Mouse (Mus musculus): ENCODE measurements around the gene Siae.

Siae gene

DNA sequence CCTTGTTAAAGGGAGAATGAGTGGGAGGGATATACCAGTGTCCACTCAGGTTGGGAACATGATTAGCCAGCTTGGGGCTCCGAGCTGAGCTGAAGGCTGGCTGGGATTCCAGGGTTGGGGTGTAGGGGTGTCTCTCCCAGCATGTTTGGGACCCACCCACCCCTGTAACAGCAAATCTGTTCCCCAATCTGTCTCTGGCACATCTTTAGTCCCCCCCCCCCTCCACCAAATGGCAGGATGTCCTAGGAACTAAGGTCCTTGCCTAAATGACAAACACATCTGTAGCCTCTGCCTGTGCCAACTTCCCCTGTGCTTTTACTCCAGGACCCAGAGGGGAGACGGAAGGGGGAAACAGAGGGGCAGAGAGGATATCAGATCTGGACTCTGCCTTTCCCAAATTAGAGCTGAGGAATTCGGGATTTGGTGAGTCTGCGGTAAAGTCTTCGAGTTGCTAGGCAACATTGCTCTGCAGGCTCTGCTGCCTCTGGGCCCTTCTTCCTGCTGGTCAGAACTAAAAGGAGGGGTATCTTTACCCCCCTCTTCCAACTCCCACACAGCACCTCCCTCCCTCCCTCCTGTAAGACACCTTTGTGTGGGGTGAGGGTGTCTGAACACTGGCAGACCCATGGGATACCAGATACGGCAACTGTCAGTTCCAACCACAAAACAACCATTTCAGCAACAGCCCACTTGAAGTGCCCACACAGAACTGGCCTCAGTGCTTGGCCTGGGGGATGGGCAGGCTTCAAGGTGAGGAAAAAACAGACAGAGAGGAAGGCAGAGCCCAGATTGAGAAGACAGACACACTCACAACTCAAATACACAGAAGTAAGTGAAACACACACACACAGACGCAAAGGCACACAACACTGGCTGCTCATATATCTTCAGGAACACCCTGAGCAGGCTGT lies at the start of gene Siae:
Gene Siae (plus strand): TSS at position 861 of the 911 bp plus-strand sequence.
- no peak for DNase-seq (ENCODE audit: low read depth)

DNA sequence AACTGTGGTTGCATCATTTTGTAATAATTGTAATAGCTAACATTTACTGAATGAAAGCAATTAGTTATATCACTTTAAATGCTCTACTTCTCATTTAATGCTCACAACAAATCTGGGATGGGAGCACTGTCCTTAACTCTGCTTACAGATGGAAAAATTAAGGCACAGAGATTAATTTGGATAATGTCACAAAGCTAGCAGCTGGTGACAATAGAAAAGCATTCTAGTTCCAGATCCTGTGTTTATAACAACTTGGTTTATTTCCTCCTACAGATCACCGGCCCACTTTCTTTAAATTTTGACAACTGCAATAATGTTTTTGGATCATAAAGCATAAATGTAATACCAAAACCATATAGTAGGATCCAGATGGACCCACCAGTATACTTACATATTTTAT lies 49.5 kb upstream of the Siae start:
- no peak for DNase-seq (ENCODE audit: low read depth)

DNA sequence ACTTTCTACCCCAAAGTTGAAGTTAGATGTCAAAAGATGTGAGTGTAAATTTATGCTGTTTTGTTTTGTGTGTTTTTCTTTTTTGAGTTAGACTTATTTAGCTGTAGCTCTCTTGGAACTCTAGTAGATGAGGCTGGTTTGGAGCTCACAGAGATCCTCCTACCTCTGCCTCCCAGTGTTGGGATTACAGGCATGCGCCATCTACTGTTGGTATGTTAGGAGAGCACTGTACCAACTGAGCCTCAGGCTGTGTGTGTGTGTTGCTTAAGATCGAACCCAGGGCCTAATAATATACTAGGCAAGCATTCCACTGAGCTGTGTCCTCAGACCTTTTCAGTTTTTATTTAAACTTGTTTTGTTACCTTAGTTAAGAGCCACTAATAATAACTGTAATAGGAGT lies 43.4 kb upstream of the Siae start:
- DNase-seq (ENCODE audit: low read depth) = no peak

DNA sequence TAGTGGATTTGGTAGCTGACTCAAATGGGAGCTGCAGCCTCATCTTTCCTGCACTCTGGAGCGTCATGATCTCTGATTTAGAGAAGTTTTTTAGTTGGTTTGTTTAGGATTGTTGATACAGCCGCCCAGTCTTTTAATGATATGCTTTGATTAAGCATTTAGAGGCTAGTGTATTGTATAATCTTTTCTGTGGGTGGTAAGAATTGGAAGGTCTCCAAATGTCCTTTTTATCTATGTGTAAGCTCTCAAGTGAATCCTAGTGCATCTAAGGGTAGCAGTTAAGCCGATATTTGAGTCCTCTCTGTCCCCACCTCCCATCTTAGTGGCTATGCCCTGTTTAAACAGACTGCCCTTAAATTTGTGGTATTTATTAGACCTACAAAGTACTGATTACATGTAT lies 41.0 kb upstream of the Siae start:
- DNase-seq (ENCODE audit: low read depth) = no peak

DNA sequence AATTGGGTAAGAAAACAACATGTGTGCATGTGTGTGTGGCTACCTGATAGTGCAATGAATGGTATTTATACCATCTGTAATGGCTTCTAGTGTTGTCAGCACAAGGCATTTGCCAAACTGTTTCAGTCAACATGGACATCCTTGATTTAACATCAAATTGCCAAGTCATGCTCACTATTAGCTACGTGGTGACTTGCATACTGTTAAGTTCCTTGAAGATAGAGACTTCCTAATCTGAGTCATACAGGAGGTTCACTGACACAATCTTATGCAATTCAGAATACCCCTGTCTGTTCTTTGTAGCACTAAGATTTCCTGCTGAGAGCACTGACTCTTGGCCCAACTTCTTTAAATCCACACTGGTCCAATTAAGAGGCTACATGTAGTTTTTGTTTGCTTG lies 38.0 kb upstream of the Siae start:
- DNase-seq (ENCODE audit: low read depth) = no peak

DNA sequence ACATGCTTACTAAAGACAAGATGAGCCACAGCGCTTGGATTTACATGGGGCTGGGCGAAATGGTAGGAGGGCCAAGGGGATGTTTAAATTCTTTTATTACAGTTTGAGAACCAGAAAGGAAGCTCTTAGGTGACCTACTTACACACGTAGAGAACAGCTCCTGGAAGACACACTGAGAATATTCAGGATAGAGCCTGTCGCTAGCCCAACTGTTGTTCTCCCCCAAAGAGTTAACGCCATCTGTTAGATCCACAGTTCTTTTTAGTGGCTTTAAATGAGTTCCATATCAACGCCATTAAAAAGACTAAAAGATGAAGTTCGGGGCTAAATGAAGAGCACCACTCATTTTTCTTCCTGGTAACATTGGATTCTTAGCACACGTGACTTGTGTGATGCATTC lies 36.5 kb upstream of the Siae start:
- DNase-seq (ENCODE audit: low read depth) = no peak

DNA sequence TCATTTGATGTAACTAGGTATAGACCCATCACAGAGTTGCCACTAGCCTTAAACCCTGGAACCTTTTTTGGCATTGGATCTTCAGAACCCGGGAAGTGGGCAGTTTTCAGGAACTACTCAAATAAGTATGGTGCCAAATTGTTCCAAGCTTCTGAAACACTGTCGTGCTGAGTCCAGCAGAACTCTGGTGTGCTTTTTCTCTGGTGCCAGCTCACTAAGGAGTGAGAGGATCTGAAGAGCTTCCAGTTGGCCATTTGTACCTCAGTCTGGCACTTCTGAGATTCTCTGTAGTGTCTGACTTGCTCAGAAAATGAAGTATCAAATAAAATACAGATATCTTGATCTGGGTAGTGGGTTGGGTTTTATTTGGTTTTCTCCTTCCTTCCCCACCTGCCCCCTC lies 35.5 kb upstream of the Siae start:
- DNase-seq (ENCODE audit: low read depth) = no peak

DNA sequence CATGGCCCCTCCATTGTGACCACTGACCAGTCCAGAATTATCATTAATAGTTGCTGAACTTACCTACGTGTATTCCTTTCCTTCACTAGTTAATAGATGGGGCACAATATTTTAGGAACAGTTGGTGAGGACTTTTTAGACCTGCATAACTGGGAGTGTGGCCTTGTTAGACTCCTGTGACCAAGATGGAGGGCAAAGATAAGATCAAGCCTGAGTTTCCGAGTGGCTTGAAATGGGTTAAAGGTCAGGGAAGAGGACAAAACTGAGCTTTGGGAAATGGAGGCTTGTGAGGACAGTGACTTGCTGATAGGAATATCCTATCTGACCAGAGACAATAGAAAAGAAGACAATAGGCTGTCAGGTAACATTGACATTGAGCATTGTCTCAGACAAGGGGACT lies 30.0 kb upstream of the Siae start:
- DNase-seq (ENCODE audit: low read depth) = no peak

DNA sequence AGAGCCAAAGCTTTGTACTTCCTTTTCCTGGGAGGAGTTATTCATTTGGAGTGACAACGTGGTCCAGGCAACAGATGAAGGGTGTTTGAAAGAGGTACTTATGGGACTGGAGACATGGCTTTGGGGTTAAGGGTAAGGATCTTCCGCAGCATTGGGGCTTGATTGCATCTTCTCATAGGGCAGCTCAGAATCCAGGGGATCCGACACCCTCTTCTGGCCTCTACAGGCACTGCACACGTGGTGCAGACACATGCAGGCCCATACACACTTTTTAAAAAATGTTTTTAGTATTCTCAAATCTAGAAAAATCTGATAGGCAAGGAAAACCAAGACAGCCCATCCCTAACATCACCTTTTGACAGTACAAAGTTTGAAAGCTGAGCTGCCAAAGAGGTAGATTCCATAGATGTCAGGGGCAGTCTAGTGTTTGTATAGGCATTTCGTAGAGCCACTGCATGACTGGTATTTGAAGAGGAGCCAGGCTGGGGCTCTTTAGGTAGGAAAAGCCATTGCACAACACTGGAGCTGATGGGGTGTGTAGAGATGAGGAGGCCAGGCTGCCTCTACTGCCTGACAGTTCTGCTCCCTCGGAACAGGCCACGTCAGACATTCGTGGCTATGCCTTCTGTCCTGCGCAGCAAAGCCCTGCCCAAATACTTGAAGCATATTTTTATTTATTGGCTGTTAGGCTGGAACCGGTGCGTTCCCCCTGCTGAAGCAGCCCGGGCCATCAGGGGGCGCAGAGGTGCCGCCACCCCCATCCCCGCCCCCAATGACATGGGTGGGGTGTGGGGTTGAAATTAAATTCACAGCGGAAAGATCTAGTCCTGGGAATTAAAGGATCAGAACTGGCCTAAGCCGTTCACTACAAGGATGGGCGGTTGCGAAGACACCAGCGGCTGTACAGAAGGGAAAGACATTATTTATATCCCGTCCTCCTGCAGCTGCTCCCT lies 28.8 kb upstream of the Siae start:
- DNase-seq (ENCODE audit: low read depth) = no peak

DNA sequence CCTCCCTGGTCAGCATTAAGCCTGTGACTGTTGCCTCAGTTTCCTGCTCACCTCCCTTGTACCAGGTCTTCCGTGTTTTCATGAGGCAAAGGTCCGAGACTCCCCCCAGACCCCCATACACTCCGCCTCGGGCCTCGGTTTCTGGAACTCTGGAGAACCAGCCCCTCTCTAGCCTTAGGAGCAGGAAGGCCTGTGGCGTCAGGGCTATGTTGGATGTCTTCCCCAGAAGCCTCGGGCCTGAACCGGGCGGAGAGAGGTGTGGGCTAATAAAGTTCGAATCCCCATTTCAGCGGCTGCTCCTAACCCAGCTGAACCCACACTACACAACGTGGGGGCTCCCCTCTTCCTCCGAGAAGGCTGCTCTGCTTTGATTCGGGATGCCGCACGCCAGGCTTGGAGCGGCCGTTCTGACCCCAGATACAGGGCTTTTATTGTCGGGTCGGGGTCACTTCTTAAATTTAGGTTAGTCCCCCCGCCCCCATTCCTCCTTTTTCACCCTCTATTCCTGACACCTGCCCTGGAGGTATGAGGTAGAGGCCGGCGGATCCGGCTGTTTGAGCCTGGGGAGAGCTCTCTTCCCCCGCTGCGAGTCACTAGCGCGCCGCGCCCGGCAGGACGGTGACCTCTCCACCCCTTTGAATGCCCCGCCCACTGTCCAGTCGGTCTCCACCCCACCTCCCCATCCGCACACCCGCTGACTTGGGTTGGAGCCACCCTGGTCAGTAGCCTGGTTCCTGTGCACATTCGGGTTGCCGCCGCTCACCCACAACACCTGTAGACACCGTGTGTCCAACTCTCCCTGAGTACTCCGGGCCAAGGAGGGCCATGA lies 27.9 kb upstream of the Siae start, which contains the start of gene Esam:
Gene Esam (plus strand): TSS at position 683 of the 829 bp plus-strand sequence.
- no peak for DNase-seq (ENCODE audit: low read depth)

DNA sequence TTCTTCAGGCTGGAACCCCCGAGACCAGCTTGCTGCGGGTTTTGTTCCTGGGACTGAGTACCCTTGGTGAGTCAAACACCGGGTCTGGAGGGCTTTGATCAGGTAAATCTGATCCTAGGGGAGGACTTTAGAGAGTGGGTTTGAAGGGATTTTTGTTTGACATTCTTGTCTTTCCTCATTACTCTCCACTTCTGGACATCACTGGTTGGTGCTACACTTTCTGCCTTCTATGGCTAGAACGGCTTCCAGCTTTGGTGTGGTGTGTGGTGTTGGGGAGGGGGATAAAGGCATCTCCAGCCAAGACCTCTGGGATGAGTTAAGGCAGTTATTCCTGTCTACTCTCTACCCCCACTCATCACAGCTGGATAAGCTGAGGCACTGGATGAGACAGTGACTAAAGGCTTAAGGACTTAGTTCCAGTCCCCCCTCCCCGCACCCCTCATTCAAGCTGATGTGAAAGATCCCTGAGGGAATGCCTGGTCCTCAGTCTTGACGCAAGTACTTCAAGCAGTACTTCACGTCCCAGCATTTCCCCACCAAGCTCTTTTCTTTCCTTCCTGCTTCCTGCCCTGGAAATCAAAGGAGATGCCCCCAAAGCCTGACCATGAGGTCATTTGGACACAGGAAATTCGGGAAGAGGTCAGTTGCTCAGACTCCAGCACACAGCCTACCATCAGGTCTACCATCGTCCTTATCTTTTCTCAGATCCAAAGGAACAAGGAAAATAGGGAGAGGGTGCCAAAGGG lies 27.1 kb upstream of the Siae start:
- DNase-seq (ENCODE audit: low read depth) = no peak

DNA sequence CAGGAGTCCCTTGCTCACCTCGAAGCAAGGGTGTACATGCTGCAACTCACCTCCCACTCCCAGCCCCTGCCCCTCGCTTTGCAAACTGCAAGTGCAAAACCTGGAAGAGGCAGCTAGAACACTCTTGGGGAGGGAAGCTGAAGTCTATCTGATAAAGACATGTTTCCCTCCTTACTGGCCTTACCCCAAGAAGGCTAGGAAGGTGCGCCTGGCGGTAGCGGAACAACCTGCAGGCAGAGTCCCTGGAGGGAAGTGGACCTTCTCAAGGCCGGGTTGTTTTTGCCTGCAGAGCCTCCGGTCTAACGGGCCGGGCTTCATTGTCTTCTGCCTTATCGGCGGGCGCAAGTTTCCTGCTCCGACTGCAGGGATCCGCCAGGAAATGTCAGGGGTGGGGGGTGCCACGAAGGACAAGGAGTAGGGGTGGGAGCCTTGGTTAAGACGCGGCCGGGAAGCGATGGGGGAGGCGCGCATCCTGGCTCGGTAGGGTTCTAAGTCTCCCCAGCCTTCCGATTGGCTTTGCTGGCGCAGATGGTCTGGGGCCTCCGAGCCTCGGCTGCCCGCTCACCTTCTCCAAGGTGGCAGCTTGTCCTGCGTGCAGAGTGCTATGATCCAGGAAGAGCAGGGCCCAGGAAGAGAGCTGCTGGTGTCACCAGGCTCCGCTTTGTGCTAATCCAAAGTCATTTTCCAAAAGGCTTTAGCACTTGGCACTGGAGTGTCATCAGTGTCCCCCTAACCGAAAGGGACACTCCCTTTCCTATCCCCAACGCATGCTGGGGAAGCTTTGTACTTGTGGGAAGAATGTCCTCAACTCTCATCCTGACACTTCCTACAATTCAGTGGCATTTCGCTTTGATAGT lies 25.2 kb upstream of the Siae start:
- DNase-seq (ENCODE audit: low read depth) = peak; percentile 33

DNA sequence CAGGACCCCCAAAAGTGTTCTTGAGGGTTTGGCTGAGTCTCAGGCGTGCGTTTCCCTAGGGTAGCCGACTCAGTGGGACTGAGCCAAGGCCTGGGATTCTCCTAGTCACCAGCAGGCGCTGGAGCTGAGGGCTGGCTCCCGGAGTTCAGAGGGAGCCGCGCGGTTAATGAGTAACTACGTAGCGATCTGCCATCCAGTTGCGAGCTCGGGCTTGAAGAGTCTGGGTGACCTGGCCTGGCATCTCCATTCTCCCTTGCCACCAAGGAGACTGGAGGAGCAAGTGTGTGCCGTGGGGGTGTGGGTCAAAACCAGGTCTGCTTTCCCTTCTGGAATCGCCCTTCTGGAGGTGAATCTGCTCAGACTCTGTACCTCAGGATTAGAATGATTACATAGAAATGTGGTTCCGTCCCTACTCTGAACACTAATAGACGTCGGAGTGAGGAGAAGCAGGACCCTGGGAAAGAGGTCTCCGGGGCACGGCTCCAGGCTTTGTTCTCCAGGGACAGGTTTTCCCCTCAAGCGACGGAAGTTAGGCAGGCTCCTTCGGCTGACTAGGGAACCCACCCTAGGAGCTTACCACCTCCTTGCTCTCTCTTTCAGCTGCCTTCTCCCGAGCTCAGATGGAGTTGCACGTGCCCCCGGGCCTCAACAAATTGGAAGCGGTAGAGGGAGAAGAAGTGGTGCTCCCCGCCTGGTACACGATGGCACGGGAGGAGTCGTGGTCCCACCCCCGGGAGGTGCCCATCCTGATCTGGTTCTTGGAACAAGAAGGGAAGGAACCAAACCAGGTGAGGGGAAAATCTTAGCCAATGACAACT lies 24.4 kb upstream of the Siae start:
- no peak for DNase-seq (ENCODE audit: low read depth)

DNA sequence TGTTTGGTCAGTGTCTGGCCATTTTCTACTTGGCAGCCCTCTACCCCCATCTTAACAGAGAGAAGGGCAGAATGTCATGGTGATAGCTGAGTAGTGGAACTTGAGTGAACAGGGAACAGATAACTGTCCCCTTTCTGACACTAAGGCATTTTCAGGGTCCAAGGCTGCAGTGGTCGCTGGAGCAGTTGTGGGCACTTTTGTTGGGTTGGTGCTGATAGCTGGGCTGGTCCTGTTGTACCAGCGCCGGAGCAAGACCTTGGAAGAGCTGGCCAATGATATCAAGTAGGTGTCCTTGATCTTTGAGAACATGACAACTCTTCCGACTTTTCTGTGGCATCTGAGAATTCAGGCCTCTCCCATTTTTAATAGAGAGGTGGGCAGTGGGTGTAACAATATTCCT lies 18.6 kb upstream of the Siae start:
- DNase-seq (ENCODE audit: low read depth) = no peak

DNA sequence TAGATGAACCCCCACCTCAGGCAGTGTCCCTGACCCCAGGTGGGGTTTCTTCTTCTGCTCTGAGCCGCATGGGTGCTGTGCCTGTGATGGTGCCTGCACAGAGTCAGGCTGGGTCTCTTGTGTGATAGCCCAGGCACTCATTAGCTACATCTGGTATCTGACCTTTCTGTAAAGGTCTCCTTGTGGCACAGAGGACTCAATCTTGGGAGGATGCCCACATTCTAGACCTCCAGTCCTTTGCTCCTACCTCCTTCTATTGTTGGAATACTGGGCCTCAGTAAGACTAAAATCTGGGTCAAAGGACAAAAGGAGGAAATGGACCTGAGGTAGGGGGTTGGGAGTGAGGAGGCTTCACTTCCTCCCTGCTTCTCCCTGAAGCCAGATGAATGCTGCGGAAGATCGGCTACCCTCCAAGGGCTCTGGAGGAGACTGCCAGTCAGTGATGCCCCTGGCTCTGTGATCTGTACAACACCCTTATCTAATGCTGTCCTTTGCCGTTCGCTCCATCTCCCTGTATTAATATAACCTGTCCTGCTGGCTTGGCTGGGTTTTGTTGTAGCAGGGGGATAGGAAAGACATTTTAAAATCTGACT lies 17.7 kb upstream of the Siae start:
- DNase-seq (ENCODE audit: low read depth) = no peak

DNA sequence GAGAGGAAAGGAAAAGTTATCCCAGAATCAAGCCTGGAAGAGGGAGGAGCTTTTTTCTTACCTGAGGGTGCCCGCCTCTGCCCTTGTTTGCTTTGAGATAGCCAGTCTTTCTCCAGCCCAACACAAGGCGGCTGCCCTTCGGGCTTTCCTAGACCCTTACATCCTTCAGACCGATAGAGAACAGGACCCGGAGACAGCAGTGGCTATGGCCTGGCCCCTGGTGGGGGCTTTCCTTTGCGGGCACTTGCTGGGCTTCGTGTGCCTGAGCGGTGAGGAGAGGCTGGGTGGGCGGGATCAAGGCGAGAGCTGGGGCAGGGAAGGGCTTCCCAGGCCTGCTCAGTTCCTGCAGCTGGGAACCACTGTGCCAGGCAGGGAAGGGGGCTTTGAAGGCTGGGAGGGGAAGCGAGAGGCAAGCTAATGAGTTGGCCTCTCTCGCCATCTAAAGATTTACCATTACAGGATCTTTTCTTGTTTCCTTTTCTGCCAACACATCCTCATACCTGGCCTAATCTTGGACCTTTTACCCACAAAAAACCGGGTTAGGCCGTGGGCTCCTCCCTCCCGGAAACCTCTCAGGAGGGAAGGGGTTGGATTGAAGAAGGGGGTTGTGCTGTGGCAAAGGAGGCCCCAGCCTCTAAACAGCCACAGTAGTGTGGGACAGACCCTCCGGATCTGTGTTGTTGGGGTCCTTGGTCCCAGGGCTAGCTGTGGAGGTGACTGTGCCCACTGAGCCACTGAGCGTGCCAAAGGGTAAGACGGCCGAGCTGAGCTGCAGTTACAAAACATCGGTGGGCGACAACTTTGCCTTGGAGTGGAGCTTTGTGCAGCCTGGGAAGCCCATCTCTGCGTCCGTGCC lies 16.1 kb upstream of the Siae start, which contains the start of gene Vsig2:
Gene Vsig2 (plus strand): TSS at position 86 of the 856 bp plus-strand sequence.
- no peak for DNase-seq (ENCODE audit: low read depth)

DNA sequence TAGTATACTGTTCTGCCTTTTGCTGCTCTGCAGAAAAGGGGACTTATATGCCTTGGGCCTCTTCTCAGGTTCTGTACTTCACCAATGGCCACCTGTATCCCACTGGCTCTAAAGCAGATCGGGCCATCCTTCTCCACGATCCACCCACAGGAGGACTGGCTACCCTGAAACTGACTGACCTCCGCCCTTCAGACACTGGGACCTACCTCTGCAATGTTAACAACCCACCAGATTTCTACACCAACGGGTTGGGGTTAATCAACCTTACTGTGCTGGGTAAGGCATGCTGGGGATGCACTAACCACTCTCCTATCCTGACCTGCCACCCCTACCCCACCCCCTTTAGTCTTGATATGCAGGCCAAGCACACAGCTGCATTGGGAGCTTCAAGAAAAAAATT lies 15.3 kb upstream of the Siae start:
- DNase-seq (ENCODE audit: low read depth) = no peak
